Mouse (Mus musculus) limb, embryonic 11.5 days (tissue): Measurements from ENCODE around the gene Cby3. TPM values are rescaled to one million over a fixed set of nuclear protein-coding genes. Genes with fewer than 3 reads are reported as not detected.
"Not testable (repeated sequence)": the region's sequence is repeated elsewhere in the genome, so short reads cannot be mapped to it uniquely, and the experiment has no call there.

Experiments
- ATAC-seq: fragments of 200-750 bp; cut with Nextera tagmentation; 2 replicates; pipeline ENCODE4 v1.8.0; 2017; ENCODE audit warnings: low read depth; ENCODE audit not compliant: insufficient number of reproducible peaks, low FRiP score, low TSS enrichment
- DNase-seq: peaks from one replicate; pipeline ENCODE4 v3.0.0-alpha.2; 2015; ENCODE audit warnings: low spot score
- H3K27ac ChIP-seq: fragments of 300-500 bp; sonication (generic); replicated peaks from 2 replicates; pipeline ENCODE4 v1.5.1; 2014; ENCODE audit warnings: low read depth, mild to moderate bottlenecking, low read length
- H3K27me3 ChIP-seq: fragments of 300-500 bp; sonication (generic); 2 replicates; pipeline ENCODE4 v1.6.1; 2014; ENCODE audit warnings: mild to moderate bottlenecking, low read length, mixed read lengths; ENCODE audit not compliant: control insufficient read depth, insufficient read depth
- H3K36me3 ChIP-seq: fragments of 300-500 bp; sonication (generic); 2 replicates; pipeline ENCODE4 v1.6.1; 2014; ENCODE audit warnings: mild to moderate bottlenecking, low read length, moderate library complexity, mixed read lengths; ENCODE audit not compliant: control insufficient read depth, insufficient read depth
- H3K4me1 ChIP-seq: fragments of 300-500 bp; sonication (generic); 2 replicates; pipeline ENCODE4 v1.6.1; 2014; ENCODE audit warnings: low read length, mixed read lengths; ENCODE audit not compliant: control insufficient read depth, insufficient read depth
- H3K4me2 ChIP-seq: fragments of 300-500 bp; sonication (generic); 2 replicates; pipeline ENCODE4 v1.6.1; 2014; ENCODE audit warnings: low read depth, mild to moderate bottlenecking, moderate library complexity; ENCODE audit not compliant: severe bottlenecking
- H3K4me3 ChIP-seq: fragments of 300-500 bp; sonication (generic); 2 replicates; pipeline ENCODE4 v1.5.1; 2014; ENCODE audit warnings: low read depth, low read length
- H3K9ac ChIP-seq: fragments of 300-500 bp; sonication (generic); 2 replicates; pipeline ENCODE4 v1.6.1; 2014; ENCODE audit warnings: mild to moderate bottlenecking, low read length
- H3K9me3 ChIP-seq: fragments of 300-500 bp; sonication (generic); 2 replicates; pipeline ENCODE4 v1.6.1; 2016; ENCODE audit warnings: low read length; ENCODE audit not compliant: control insufficient read depth
- whole genome bisulfite sequencing: fragments of 180-500 bp; shearing (Covaris S2); extraction: QIAGEN DNeasy Blood & Tissue Kit; methylation state at CpG from one replicate; pipeline ENCODE4 v1.1.7; 2014; 5-methylcytosine and 5-hydroxymethylcytosine counted together
- polyA plus RNA-seq: library from polyadenylated mRNA; unstranded; fragments of >200 nt; fragmentation: Nextera tagmentation; extraction: Ambion mirVana; gene quantifications from 2 replicates; pipeline ENCODE4 v1.2.1, GENCODE M21; 2014

Gene Cby3
- polyA plus RNA-seq: 0.28 TPM in 1 of 2 replicates, not detected in the other

- H3K9ac ChIP-seq: no peak within 1 kb of the TSS
- ATAC-seq (no peak), DNase-seq (no peak)
- no peak within 1 kb of the TSS for H3K27ac ChIP-seq
- no peaks in the 10 kb centered on the region for H3K36me3 ChIP-seq
- no peaks in the 10 kb centered on the region for H3K9me3 ChIP-seq
- no peaks in the 10 kb centered on the region for H3K4me1 ChIP-seq
- H3K4me2 ChIP-seq: no peak within 1 kb of the TSS
- H3K4me3 ChIP-seq: no peak within 1 kb of the TSS
- peaks cover 5% of the 10 kb centered on the region; the same call in 1 of the 2 replicates for H3K27me3 ChIP-seq
Measured at GRCm38 (mm10) chr11:50354162-50354561, at the start of gene Cby3. Gene Cby3, plus strand, starts transcription at chr11:50354462.

GRCm38 (mm10) chr11:50312803-50313202 is 41.5 kb upstream of the Cby3 start:
- no peaks in the 10 kb centered on the region for H3K27me3 ChIP-seq
- H3K4me1 ChIP-seq: no peaks in the 10 kb centered on the region
- H3K27ac ChIP-seq: no peak overlapping the region
- H3K4me3 ChIP-seq: no peak overlapping the region
- peaks cover 10% of the 10 kb centered on the region for H3K36me3 ChIP-seq
- WGBS: 86% methylated on average over 2 of the region's 2 CpGs
- no peaks in the 10 kb centered on the region for H3K9me3 ChIP-seq
- no peak overlapping the region for H3K9ac ChIP-seq
- no peak overlapping the region for H3K4me2 ChIP-seq
- DNase-seq (no peak), ATAC-seq (no peak)

GRCm38 (mm10) chr11:50319343-50319742 is 34.9 kb upstream of the Cby3 start:
- not testable (repeated sequence) for H3K4me1 ChIP-seq, H3K9ac ChIP-seq, H3K27ac ChIP-seq, H3K9me3 ChIP-seq, DNase-seq, H3K27me3 ChIP-seq, ATAC-seq, H3K36me3 ChIP-seq, H3K4me3 ChIP-seq, H3K4me2 ChIP-seq
- WGBS: 93% methylated on average over 4 of the region's 4 CpGs

GRCm38 (mm10) chr11:50321239-50321638 is 33.0 kb upstream of the Cby3 start:
- WGBS: 94% methylated on average over 6 of the region's 6 CpGs
- H3K4me3 ChIP-seq: no peak overlapping the region
- H3K27me3 ChIP-seq: no peaks in the 10 kb centered on the region
- H3K27ac ChIP-seq: no peak overlapping the region
- H3K4me1 ChIP-seq: peaks cover 4% of the 10 kb centered on the region; the same call in 1 of the 2 replicates
- ATAC-seq (no peak), DNase-seq (no peak)
- no peaks in the 10 kb centered on the region for H3K9me3 ChIP-seq
- H3K36me3 ChIP-seq: no peaks in the 10 kb centered on the region
- H3K4me2 ChIP-seq: no peak overlapping the region
- H3K9ac ChIP-seq: no peak overlapping the region

GRCm38 (mm10) chr11:50322345-50322744 is 31.9 kb upstream of the Cby3 start:
- Histone ChIP-seq H3K4me1 (peaks cover 4% of the 10 kb centered on the region; the same call in 1 of the 2 replicates), H3K4me3 (no peak overlapping the region), H3K27ac (no peak overlapping the region), H3K9ac (no peak overlapping the region), H3K36me3 (no peaks in the 10 kb centered on the region), H3K4me2 (no peak overlapping the region), H3K27me3 (no peaks in the 10 kb centered on the region), H3K9me3 (no peaks in the 10 kb centered on the region)
- DNase-seq (no peak), ATAC-seq (no peak)

GRCm38 (mm10) chr11:50323843-50324242 is 30.4 kb upstream of the Cby3 start:
- Histone ChIP-seq H3K4me2 (peak overlapping the region; percentile 71), H3K4me1 (peaks cover 4% of the 10 kb centered on the region; the same call in 1 of the 2 replicates), H3K4me3 (peak overlapping the region; percentile 74), H3K9me3 (no peaks in the 10 kb centered on the region), H3K27ac (no peak overlapping the region), H3K36me3 (no peaks in the 10 kb centered on the region), H3K9ac (peak overlapping the region; percentile 30; the same call in 1 of the 2 replicates), H3K27me3 (no peaks in the 10 kb centered on the region)
- no peak for DNase-seq
- 44% methylated on average over 1 of the region's 1 CpGs for WGBS
- ATAC-seq: no peak

GRCm38 (mm10) chr11:50324751-50325471 is 29.4 kb upstream of the Cby3 start:
- Histone ChIP-seq H3K27ac (peak overlapping the region; percentile 70; the same call in 1 of the 2 replicates), H3K4me2 (peak overlapping the region; percentile 71), H3K27me3 (no peaks in the 10 kb centered on the region), H3K4me1 (peaks cover 4% of the 10 kb centered on the region; the same call in 1 of the 2 replicates), H3K9ac (peak overlapping the region; percentile 93), H3K36me3 (no peaks in the 10 kb centered on the region), H3K9me3 (no peaks in the 10 kb centered on the region), H3K4me3 (peak overlapping the region; percentile 74)
- ATAC-seq: peak; percentile 79
- WGBS: under 1% methylated on average over 34 of the region's 34 CpGs
- no peak for DNase-seq

- Histone ChIP-seq H3K9me3 (no peaks in the 10 kb centered on the region), H3K36me3 (no peaks in the 10 kb centered on the region), H3K4me3 (peak within 1 kb of the TSS; percentile 74), H3K4me1 (peaks cover 4% of the 10 kb centered on the region; the same call in 1 of the 2 replicates), H3K27me3 (no peaks in the 10 kb centered on the region), H3K9ac (peak within 1 kb of the TSS; percentile 93), H3K27ac (peak within 1 kb of the TSS; percentile 83), H3K4me2 (peak within 1 kb of the TSS; percentile 71)
- ATAC-seq: peak; percentile 99
- under 1% methylated on average over 64 of the region's 64 CpGs for WGBS
- DNase-seq: peak; percentile 100
Measured at GRCm38 (mm10) chr11:50325496-50326301, 28.6 kb upstream of the Cby3 start, which contains the start of gene Canx. Gene Canx, minus strand, starts transcription at chr11:50325673.
